Mouse (Mus musculus) CH12.LX (cell line): ENCODE measurements around the gene Dennd1a. TPM values are rescaled to one million over a fixed set of nuclear protein-coding genes. Genes with fewer than 3 reads are reported as not detected.

ENCODE experiments used
- DNase-seq: peaks from one replicate; pipeline ENCODE4 v3.0.0-alpha.2; 2013; ENCODE audit errors: extremely low read depth
- H3K27ac ChIP-seq: 2 replicates; pipeline ENCODE4 v1.5.1; 2012; ENCODE audit warnings: low read depth, mild to moderate bottlenecking, control low read depth, moderate library complexity; ENCODE audit not compliant: insufficient read depth
- H3K27me3 ChIP-seq: replicated peaks from 2 replicates; pipeline ENCODE3; 2012; ENCODE audit warnings: inconsistent platforms
- H3K36me3 ChIP-seq, 2 experiments: replicated peaks in 1 of 2; 2 replicates each; pipeline versions ENCODE3 to v1.6.1; 2012; ENCODE audit warnings: inconsistent platforms in 1 of 2, low read length in 1 of 2, mild to moderate bottlenecking in 1 of 2, mixed read lengths in 1 of 2, moderate library complexity in 1 of 2; ENCODE audit not compliant: control insufficient read depth in 1 of 2, insufficient read depth in 1 of 2
- H3K4me1 ChIP-seq, 2 experiments: 2 replicates each; pipeline ENCODE4 v1.6.1; 2012; ENCODE audit warnings: inconsistent platforms in 1 of 2, moderate library complexity in 1 of 2; ENCODE audit not compliant: insufficient read depth in 2 of 2, control insufficient read depth in 1 of 2
- H3K4me2 ChIP-seq: 2 replicates; pipeline ENCODE4 v1.6.1; 2012; ENCODE audit warnings: low read depth, mild to moderate bottlenecking, control low read depth; ENCODE audit not compliant: poor library complexity, insufficient read depth, severe bottlenecking
- H3K4me3 ChIP-seq, 3 experiments: fragments of 150-350 bp in 1 of 3; sonication (generic) in 1 of 3; replicated peaks in 1 of 3; 2 replicates each; pipeline versions ENCODE3 to v1.5.1; 2011 to 2012; ENCODE audit warnings: low read depth in 2 of 3, low read length in 2 of 3, mild to moderate bottlenecking in 2 of 3, moderate library complexity in 2 of 3, control low read depth in 1 of 3, improper control_type of control experiment in 1 of 3, inconsistent platforms in 1 of 3, mixed read lengths in 1 of 3; ENCODE audit not compliant: poor library complexity in 1 of 3
- H3K79me2 ChIP-seq: replicated peaks from 2 replicates; pipeline ENCODE4 v1.6.1; 2012; ENCODE audit warnings: mild to moderate bottlenecking, moderate library complexity; ENCODE audit not compliant: control insufficient read depth, poor library complexity, insufficient read depth, severe bottlenecking; ENCODE audit errors: extremely low read depth
- H3K9ac ChIP-seq: 2 replicates; pipeline ENCODE4 v1.6.1; 2012; ENCODE audit warnings: low read depth, mild to moderate bottlenecking, control low read depth, moderate library complexity; ENCODE audit not compliant: insufficient read depth
- H3K9me3 ChIP-seq: replicated peaks from 2 replicates; pipeline ENCODE3; 2012; ENCODE audit warnings: low read length, inconsistent platforms, mixed read lengths
- BHLHE40 ChIP-seq: IDR thresholded peaks from 2 replicates; pipeline ENCODE4 v1.6.1; 2011; ENCODE audit warnings: mild to moderate bottlenecking, low read depth, low read length, improper control_type of control experiment
- CHD1 ChIP-seq: IDR thresholded peaks from 2 replicates; pipeline ENCODE4 v1.6.1; 2012; ENCODE audit warnings: low read depth, low read length, improper control_type of control experiment, inconsistent platforms
- CHD2 ChIP-seq: IDR thresholded peaks from 2 replicates; pipeline ENCODE4 v1.6.1; 2011; ENCODE audit warnings: low read length, improper control_type of control experiment
- EP300 ChIP-seq: IDR thresholded peaks from 2 replicates; pipeline ENCODE4 v1.6.1; 2011; ENCODE audit warnings: low read length, improper control_type of control experiment
- ETS1 ChIP-seq: conservative IDR thresholded peaks from 2 replicates; pipeline ENCODE4 v1.6.1; 2012; ENCODE audit warnings: low read depth, mild to moderate bottlenecking, inconsistent platforms, low read length, improper control_type of control experiment, moderate library complexity
- GABPA ChIP-seq: IDR thresholded peaks from 2 replicates; pipeline ENCODE4 v1.6.1; 2012; ENCODE audit warnings: low read depth, low read length, improper control_type of control experiment, inconsistent platforms; ENCODE audit not compliant: insufficient replicate concordance
- IRF4 ChIP-seq: IDR thresholded peaks from 2 replicates; pipeline ENCODE4 v1.6.1; 2014; ENCODE audit warnings: low read depth, mild to moderate bottlenecking, inconsistent platforms, low read length, improper control_type of control experiment
- JUN ChIP-seq: IDR thresholded peaks from 2 replicates; pipeline ENCODE4 v1.6.1; 2011; ENCODE audit warnings: low read depth, mild to moderate bottlenecking, low read length, improper control_type of control experiment, moderate library complexity; ENCODE audit not compliant: insufficient read depth
- JUND ChIP-seq: conservative IDR thresholded peaks from 2 replicates; pipeline ENCODE4 v1.6.1; 2011; ENCODE audit warnings: low read depth, low read length, improper control_type of control experiment
- MAX ChIP-seq: IDR thresholded peaks from 2 replicates; pipeline ENCODE4 v1.6.1; 2011; ENCODE audit warnings: low read length, improper control_type of control experiment
- MEF2A ChIP-seq: IDR thresholded peaks from 2 replicates; pipeline ENCODE4 v1.6.1; 2014; ENCODE audit warnings: low read depth, mild to moderate bottlenecking, inconsistent platforms, low read length, improper control_type of control experiment, borderline replicate concordance
- MXI1 ChIP-seq: IDR thresholded peaks from 2 replicates; pipeline ENCODE4 v1.6.1; 2011; ENCODE audit warnings: mild to moderate bottlenecking, low read depth, low read length, improper control_type of control experiment
- NELFE ChIP-seq: IDR thresholded peaks from 2 replicates; pipeline ENCODE4 v1.6.1; 2011; ENCODE audit warnings: low read depth, low read length, improper control_type of control experiment
- PAX5 ChIP-seq: IDR thresholded peaks from 2 replicates; pipeline ENCODE4 v1.6.1; 2012; ENCODE audit warnings: low read length, inconsistent platforms, mixed read lengths
- POLR2AphosphoS2 ChIP-seq: IDR thresholded peaks from 2 replicates; pipeline ENCODE4 v1.6.1; 2011; ENCODE audit warnings: low read depth, low read length, improper control_type of control experiment
- RAD21 ChIP-seq: IDR thresholded peaks from 2 replicates; pipeline ENCODE4 v1.6.1; 2011; ENCODE audit warnings: low read depth, mild to moderate bottlenecking, low read length, improper control_type of control experiment, moderate library complexity
- RCOR1 ChIP-seq: conservative IDR thresholded peaks from 2 replicates; pipeline ENCODE4 v1.6.1; 2012; ENCODE audit warnings: low read depth, mild to moderate bottlenecking, inconsistent platforms, low read length, improper control_type of control experiment
- SIN3A ChIP-seq: IDR thresholded peaks from 2 replicates; pipeline ENCODE4 v1.6.1; 2012; ENCODE audit warnings: low read length, improper control_type of control experiment, inconsistent platforms
- SMC3 ChIP-seq: IDR thresholded peaks from 2 replicates; pipeline ENCODE4 v1.6.1; 2011; ENCODE audit warnings: low read depth, low read length, improper control_type of control experiment
- TCF12 ChIP-seq: IDR thresholded peaks from 2 replicates; pipeline ENCODE4 v1.6.1; 2014; ENCODE audit warnings: low read depth, mild to moderate bottlenecking, inconsistent platforms, low read length, improper control_type of control experiment
- USF1 ChIP-seq: IDR thresholded peaks from 2 replicates; pipeline ENCODE4 v1.6.1; 2014; ENCODE audit warnings: low read depth, mild to moderate bottlenecking, inconsistent platforms, low read length, improper control_type of control experiment
- USF2 ChIP-seq: conservative IDR thresholded peaks from 2 replicates; pipeline ENCODE4 v1.6.1; 2011; ENCODE audit warnings: low read depth, low read length, improper control_type of control experiment
- ZC3H11A ChIP-seq: IDR thresholded peaks from 2 replicates; pipeline ENCODE4 v1.6.1; 2012; ENCODE audit warnings: low read depth, mild to moderate bottlenecking, inconsistent platforms, low read length, improper control_type of control experiment
- ZKSCAN1 ChIP-seq: IDR thresholded peaks from 2 replicates; pipeline ENCODE4 v1.6.1; 2012; ENCODE audit warnings: low read depth, inconsistent platforms, low read length, improper control_type of control experiment, borderline replicate concordance
- ZMIZ1 ChIP-seq: IDR thresholded peaks from 2 replicates; pipeline ENCODE4 v1.6.1; 2012; ENCODE audit warnings: low read depth, mild to moderate bottlenecking, inconsistent platforms, low read length, improper control_type of control experiment
- ZNF384 ChIP-seq: IDR thresholded peaks from 2 replicates; pipeline ENCODE4 v1.6.1; 2012; ENCODE audit warnings: low read depth, low read length, improper control_type of control experiment, inconsistent platforms
- dilution Hi-C: fragments of 300-500 bp; cut with MboI; formaldehyde crosslinking; loops from 2 replicates; pipeline ENCODE4 v1.14.3; 2020; ENCODE audit warnings: low sequenced_read_pairs; ENCODE audit not compliant: extremely low pct_unique_long_range_greater_than_20kb, extremely low pct_ligation_motif_present
- in situ Hi-C: fragments of 300-500 bp; cut with MboI; formaldehyde crosslinking; loops from 3 replicates; pipeline ENCODE4 v1.14.3; 2019; ENCODE audit warnings: low sequenced_read_pairs, low pct_ligation_motif_present, low pct_unique_long_range_greater_than_20kb, mixed read lengths
- polyA plus RNA-seq: library from polyadenylated mRNA; unstranded; fragments of >175 nt; gene quantifications from 2 replicates; pipeline ENCODE4 v1.2.1, GENCODE M21; 2012; ENCODE audit warnings: low read depth; ENCODE audit not compliant: insufficient read length
- total RNA-seq, 2 experiments: library from RNA; depleted of rRNA; stranded (reverse); fragments of 300-350 nt in 1 of 2; fragments of >200 nt in 1 of 2; gene quantifications; 2 replicates each; pipeline ENCODE4 v1.2.3; 2012 to 2014

The Dennd1a gene
- total and polyA plus RNA-seq, 3 experiments: 2.7 to 7.3 (median 4.3) TPM

GRCm38 (mm10) chr2:37791340-37791739 lies 495.9 kb downstream of the Dennd1a start:
- no peak overlapping the region for H3K4me3 ChIP-seq
- H3K4me2 ChIP-seq: no peak overlapping the region
- DNase-seq: no peak
- peaks cover 8% of the 10 kb centered on the region for H3K9me3 ChIP-seq
- in situ Hi-C loops: no loop called here
- dilution Hi-C loops: no loop called here
- H3K79me2 ChIP-seq: no peaks in the 10 kb centered on the region
- H3K27ac ChIP-seq: no peak overlapping the region
- no peaks in the 10 kb centered on the region for H3K36me3 ChIP-seq
- H3K9ac ChIP-seq: no peak overlapping the region
- H3K4me1 ChIP-seq: peaks cover 0 to 5% of the 10 kb centered on the region in 2 experiments; a peak in 2 of 4 replicates
- TF ChIP-seq CHD2: no peak
- TF ChIP-seq MEF2A: no peak
- TF ChIP-seq JUN: no peak
- no peak for TF ChIP-seq EP300
- TF ChIP-seq RAD21: no peak
- TF ChIP-seq TCF12: no peak
- no peak for TF ChIP-seq PAX5
- TF ChIP-seq POLR2AphosphoS2: no peak
- no peak for TF ChIP-seq NELFE
- no peak for TF ChIP-seq GABPA
- no peak for TF ChIP-seq USF1
- TF ChIP-seq USF2: no peak
- TF ChIP-seq MAX: no peak
- TF ChIP-seq CHD1: no peak
- TF ChIP-seq ZMIZ1: no peak
- TF ChIP-seq, all 38 proteins: peak for 0
- H3K27me3 ChIP-seq: peaks cover 2% of the 10 kb centered on the region

- TF ChIP-seq ZC3H11A (no peak), CHD2 (no peak), POLR2AphosphoS2 (no peak), MXI1 (no peak), BHLHE40 (no peak), USF2 (no peak), RCOR1 (no peak), JUND (no peak), IRF4 (no peak), ZNF384 (no peak), SMC3 (no peak), ZKSCAN1 (no peak), SIN3A (no peak), GABPA (no peak), ETS1 (no peak)
- H3K36me3 ChIP-seq: no peaks in the 10 kb centered on the region
- H3K9ac ChIP-seq: no peak overlapping the region
- H3K27me3 ChIP-seq: peaks cover 2% of the 10 kb centered on the region
- no peak overlapping the region for H3K4me2 ChIP-seq
- in situ Hi-C loops: no loop called here
- H3K27ac ChIP-seq: no peak overlapping the region
- no peak for DNase-seq
- peaks cover 9% of the 10 kb centered on the region for H3K9me3 ChIP-seq
- H3K4me3 ChIP-seq: no peak overlapping the region
- peaks cover 0 to 6% of the 10 kb centered on the region in 2 experiments; a peak in 2 of 4 replicates for H3K4me1 ChIP-seq
- dilution Hi-C loops: no loop called here
- H3K79me2 ChIP-seq: no peaks in the 10 kb centered on the region
These were observed 496.5 kb downstream of the Dennd1a start for GRCm38 (mm10) chr2:37790738-37791137.
